Mouse (Mus musculus) E14TG2a.4 (cell line): Measurements from ENCODE around the gene Rab5c.

Source experiments
- CTCF ChIP-seq: conservative IDR thresholded peaks from 2 replicates; pipeline ENCODE4 v1.5.1; 2014; ENCODE audit warnings: low read length
- NANOG ChIP-seq: IDR thresholded peaks from 2 replicates; pipeline ENCODE4 v1.6.1; 2014; ENCODE audit warnings: borderline replicate concordance, low read length, mixed read lengths
- POU5F1 ChIP-seq: IDR thresholded peaks from 2 replicates; pipeline ENCODE4 v1.6.1; 2014; ENCODE audit warnings: low read length, borderline replicate concordance

GRCm38 (mm10) chr11:100702081-100702851, 35.7 kb downstream of the Rab5c start:
- TF ChIP-seq CTCF (peak; percentile 85), POU5F1 (no peak), NANOG (no peak)
